Mouse (Mus musculus): ENCODE measurements around the gene Gm28038. TPM values are rescaled to one million over a fixed set of nuclear protein-coding genes. Genes with fewer than 3 reads are reported as not detected.

Gm28038 gene
- polyA plus RNA-seq (2012; ENCODE audit: low replicate concordance): not detected in 2 replicates

GRCm38 (mm10) chr2:30280743-30281142 is at the start of gene Gm28038:
Gene Gm28038 (plus strand): TSS chr2:30281043.

DNA sequence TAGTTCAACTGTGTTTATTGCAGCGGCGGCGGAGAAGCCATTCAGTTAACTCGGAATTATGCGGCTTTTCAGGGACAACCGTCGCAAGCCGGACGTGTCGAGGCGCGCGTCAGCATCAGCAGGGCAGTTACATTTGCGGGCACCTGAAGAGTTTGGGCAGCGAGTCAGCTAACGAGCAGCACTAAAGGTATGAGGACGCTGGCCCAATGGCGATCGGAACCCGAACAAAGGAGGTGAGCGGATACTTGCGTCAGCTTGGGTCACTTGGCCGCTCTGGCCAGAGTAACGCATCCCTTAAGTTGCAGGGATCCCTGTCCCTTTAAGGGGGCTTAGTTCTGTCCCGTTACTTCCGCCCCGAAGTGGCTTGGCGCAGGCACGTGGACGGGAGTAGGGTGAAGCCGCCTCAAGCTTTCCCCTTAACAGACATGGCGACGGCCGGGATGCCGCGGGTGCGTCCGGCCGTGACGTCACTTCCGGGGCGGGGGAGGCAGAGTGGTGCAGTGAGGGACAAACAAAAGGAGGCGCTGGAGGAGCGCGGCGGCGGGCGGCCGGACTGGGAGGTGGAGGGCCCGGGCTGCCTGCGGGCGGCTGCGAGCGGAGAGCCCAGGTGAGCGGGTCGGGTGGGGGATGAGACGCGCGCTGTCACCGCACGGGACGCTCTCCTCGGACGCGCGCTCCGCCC is 43.5 kb upstream of the Gm28038 start, which contains the start of gene Lrrc8a:
Gene Lrrc8a (plus strand): TSS at position 517 of the 682 bp plus-strand sequence.

DNA sequence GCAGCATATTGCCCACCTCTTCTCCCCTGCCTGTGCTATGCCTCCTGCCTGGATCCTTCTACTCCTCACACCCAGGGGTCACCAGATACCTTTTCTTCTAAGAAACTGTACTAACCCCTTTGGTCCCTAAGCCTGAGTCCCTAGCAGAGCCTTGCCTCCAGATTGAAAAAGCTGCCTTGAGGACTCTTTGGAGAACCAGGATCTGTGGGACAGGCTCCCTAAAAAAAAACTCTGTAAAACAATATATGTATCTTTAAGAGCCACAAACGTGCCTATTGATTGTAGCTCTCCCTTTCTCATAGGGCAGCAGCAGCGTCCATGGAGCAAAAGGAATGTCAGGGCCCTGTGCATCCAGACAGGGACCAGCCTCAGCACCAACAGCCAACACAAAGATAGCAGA is 40.6 kb upstream of the Gm28038 start, which contains the start of gene Gm28035:
Gene Gm28035 (plus strand): TSS at position 301 of the 400 bp plus-strand sequence.

DNA sequence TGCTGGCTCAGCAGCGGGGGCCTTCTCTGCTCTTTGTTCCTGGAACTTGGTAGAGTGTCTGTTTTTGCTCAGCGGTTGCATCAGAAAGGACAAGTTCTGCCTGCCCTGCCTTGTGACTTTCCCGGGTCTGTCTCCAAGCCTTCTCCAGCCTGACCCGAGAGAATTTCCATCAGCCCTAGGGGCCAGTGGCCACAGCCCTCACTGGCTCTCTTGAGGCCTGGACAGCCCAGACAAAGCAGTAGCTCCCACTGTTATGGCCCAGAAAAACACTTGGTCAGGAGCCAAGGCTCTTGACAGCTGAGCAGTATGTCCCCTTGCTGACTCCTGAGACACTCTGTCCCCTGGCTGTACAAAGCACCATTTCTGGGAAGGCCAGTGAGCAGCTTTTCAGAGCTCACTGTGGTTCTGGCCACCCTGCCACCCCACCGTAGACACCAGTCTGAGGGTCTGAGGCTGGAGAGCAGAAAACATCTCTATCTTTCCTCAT is 15.0 kb upstream of the Gm28038 start, which contains the start of gene Phyhd1:
Gene Phyhd1 (plus strand): TSS at position 437 of the 487 bp plus-strand sequence.

DNA sequence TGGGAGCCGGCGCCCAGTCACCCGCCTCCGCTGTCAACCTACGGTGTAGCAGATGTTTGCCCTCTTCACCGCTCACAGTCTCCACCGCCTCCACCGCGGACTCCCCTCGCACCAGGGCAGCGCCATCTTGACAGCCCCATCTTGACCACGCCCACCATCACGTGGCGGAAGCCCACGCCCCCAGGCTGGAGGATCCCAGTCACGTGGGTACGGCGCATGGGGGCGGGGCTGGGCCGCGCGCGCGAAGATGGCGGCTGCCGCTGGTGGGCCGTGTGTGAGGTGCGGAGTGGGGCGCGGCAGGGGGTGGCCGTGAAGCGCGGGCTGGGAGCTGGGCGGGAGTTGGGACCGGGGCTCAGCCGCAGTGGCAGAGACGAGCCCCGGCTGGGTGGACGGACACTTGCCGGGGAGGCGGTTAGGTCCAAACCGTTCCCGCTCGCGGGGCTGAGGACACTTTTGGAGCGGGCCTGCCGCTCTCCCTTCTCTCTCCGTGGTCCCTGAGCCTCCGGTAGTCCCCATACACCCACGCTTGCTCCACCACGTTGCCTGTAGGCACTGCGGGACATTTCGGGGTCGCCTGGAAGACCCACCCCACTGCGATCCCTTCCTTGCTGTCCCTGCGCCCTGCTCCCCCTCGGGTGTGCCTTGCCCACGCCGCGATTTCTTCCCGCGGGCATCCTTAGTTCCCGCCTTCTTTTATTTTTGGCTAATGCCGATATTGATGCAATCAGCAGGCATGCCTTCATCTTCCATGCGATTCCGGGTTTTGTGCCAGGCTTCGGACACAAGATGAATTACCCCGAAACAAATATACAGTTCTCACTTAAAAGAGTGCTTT is 5.6 kb downstream of the Gm28038 start, which contains the start of the genes Dolk and Nup188:
Gene Dolk (minus strand): TSS at position 143 of the 835 bp plus-strand sequence.
Gene Nup188 (plus strand): TSS at position 206 of the 835 bp plus-strand sequence.

Other genes starting within 250 kb of the Gm28038 start
- gene Wdr34, start 232.2 kb upstream of the Gm28038 start, polyA plus RNA-seq (2012; ENCODE audit: low replicate concordance): 15.7 and 34.5 TPM in 2 replicates
- gene Set, start 223.7 kb upstream of the Gm28038 start, polyA plus RNA-seq (2012; ENCODE audit: low replicate concordance): 296 and 346 TPM in 2 replicates
- gene Pkn3, start 203.4 kb upstream of the Gm28038 start, polyA plus RNA-seq (2012; ENCODE audit: low replicate concordance): 6.7 and 9.1 TPM in 2 replicates
- 14.6 and 43.7 TPM in 2 replicates for gene Zdhhc12, start 187.4 kb upstream of the Gm28038 start, polyA plus RNA-seq (2012; ENCODE audit: low replicate concordance)
- 7.1 and 21.2 TPM in 2 replicates for gene Zer1, start 156.5 kb upstream of the Gm28038 start, polyA plus RNA-seq (2012; ENCODE audit: low replicate concordance)
- gene Tbc1d13, start 147.3 kb upstream of the Gm28038 start, polyA plus RNA-seq (2012; ENCODE audit: low replicate concordance): 17.0 and 31.5 TPM in 2 replicates
- gene Endog, start 109.5 kb upstream of the Gm28038 start, polyA plus RNA-seq (2012; ENCODE audit: low replicate concordance): 23.2 and 24.5 TPM in 2 replicates
- 30.2 and 41.2 TPM in 2 replicates for gene Spout1, start 102.6 kb upstream of the Gm28038 start, polyA plus RNA-seq (2012; ENCODE audit: low replicate concordance)
- gene Kyat1, start 75.2 kb upstream of the Gm28038 start, polyA plus RNA-seq (2012; ENCODE audit: low replicate concordance): 2.2 and 14.6 TPM in 2 replicates
- 6.1 and 9.8 TPM in 2 replicates for gene Lrrc8a, start 43.3 kb upstream of the Gm28038 start, polyA plus RNA-seq (2012; ENCODE audit: low replicate concordance)
- gene Gm28035, start 40.5 kb upstream of the Gm28038 start, polyA plus RNA-seq (2012; ENCODE audit: low replicate concordance): 1.7 and 3.0 TPM in 2 replicates
- 3.2 and 7.0 TPM in 2 replicates for gene Phyhd1, start 14.8 kb upstream of the Gm28038 start, polyA plus RNA-seq (2012; ENCODE audit: low replicate concordance)
- 3.2 and 10.1 TPM in 2 replicates for gene Dolk, start 5.3 kb downstream of the Gm28038 start, polyA plus RNA-seq (2012; ENCODE audit: low replicate concordance)
- gene Nup188, start 5.4 kb downstream of the Gm28038 start, polyA plus RNA-seq (2012; ENCODE audit: low replicate concordance): 95.1 and 191 TPM in 2 replicates
- gene Sh3glb2, start 78.3 kb downstream of the Gm28038 start, polyA plus RNA-seq (2012; ENCODE audit: low replicate concordance): 47.2 and 50.4 TPM in 2 replicates
- gene Miga2, start 83.2 kb downstream of the Gm28038 start, polyA plus RNA-seq (2012; ENCODE audit: low replicate concordance): 17.5 and 19.1 TPM in 2 replicates
- gene Dolpp1, start 111.2 kb downstream of the Gm28038 start, polyA plus RNA-seq (2012; ENCODE audit: low replicate concordance): 30.4 and 38.1 TPM in 2 replicates
- gene Crat, start 134.8 kb downstream of the Gm28038 start, polyA plus RNA-seq (2012; ENCODE audit: low replicate concordance): 92.1 and 105 TPM in 2 replicates
- 631 and 1,491 TPM in 2 replicates for gene Ptpa, start 135.0 kb downstream of the Gm28038 start, polyA plus RNA-seq (2012; ENCODE audit: low replicate concordance)
- 3.4 and 5.1 TPM in 2 replicates for gene Ier5l, start 193.2 kb downstream of the Gm28038 start, polyA plus RNA-seq (2012; ENCODE audit: low replicate concordance)

Data from leukemia stem cell, adult 10-12 weeks (primary cell).